Mouse (Mus musculus): ENCODE results near the gene Tle6. TPM values are rescaled to one million over a fixed set of nuclear protein-coding genes. Genes with fewer than 3 reads are reported as not detected.
A peak's percentile ranks its signal among the peaks of the same experiment; 100 is the strongest.

The Tle6 gene
- polyA plus RNA-seq, 1 experiment from 2014 or later = 3.2 TPM

GRCm38 (mm10) chr10:81605974-81606751 is 5.3 kb upstream of the Tle6 start, which contains the start of gene BC025920:
BC025920 (plus strand) TSS chr10:81606270.
- Histone ChIP-seq H3K27ac (replicated peaks; ENCODE audit: low read depth, low read length) (peak within 1 kb of the TSS; percentile 92), H3K4me3 (replicated peaks; ENCODE audit: low read depth, low read length) (peak within 1 kb of the TSS; percentile 49), H3K27me3 (ENCODE audit: control insufficient read depth, insufficient read depth, low read length) (peaks cover 6% of the 10 kb centered on the region; the same call in 1 of the 2 replicates), H3K4me2 (ENCODE audit: low read length) (peak within 1 kb of the TSS; percentile 85), H3K9ac (replicated peaks; ENCODE audit: low read length) (peak within 1 kb of the TSS; percentile 54), H3K36me3 (ENCODE audit: control insufficient read depth, insufficient read depth, low read length) (no peaks in the 10 kb centered on the region), H3K9me3 (ENCODE audit: control insufficient read depth, low read length) (no peaks in the 10 kb centered on the region), H3K4me1 (ENCODE audit: control insufficient read depth, insufficient read depth, low read length) (peaks cover 23% of the 10 kb centered on the region)
- DNase-seq (peak; percentile 97), ATAC-seq (ENCODE audit: low FRiP score, low TSS enrichment) (peak; percentile 89)
- under 1% methylated on average over 39 of the region's 39 CpGs for WGBS

- Histone ChIP-seq H3K36me3 (ENCODE audit: control insufficient read depth, insufficient read depth, low read length) (no peaks in the 10 kb centered on the region), H3K27ac (replicated peaks; ENCODE audit: low read depth, low read length) (peak overlapping the region; percentile 92), H3K4me3 (replicated peaks; ENCODE audit: low read depth, low read length) (peak overlapping the region; percentile 49), H3K4me2 (ENCODE audit: low read length) (peak overlapping the region; percentile 71), H3K9me3 (ENCODE audit: control insufficient read depth, low read length) (no peaks in the 10 kb centered on the region), H3K4me1 (ENCODE audit: control insufficient read depth, insufficient read depth, low read length) (peaks cover 27% of the 10 kb centered on the region), H3K27me3 (ENCODE audit: control insufficient read depth, insufficient read depth, low read length) (peaks cover 6% of the 10 kb centered on the region; the same call in 1 of the 2 replicates), H3K9ac (replicated peaks; ENCODE audit: low read length) (peak overlapping the region; percentile 53)
- peak; percentile 4; the same call in 1 of the 2 replicates for ATAC-seq (ENCODE audit: low FRiP score, low TSS enrichment)
- WGBS = 3% methylated on average over 14 of the region's 14 CpGs
- no peak for DNase-seq
Observed at GRCm38 (mm10) chr10:81605666-81605973, 4.7 kb upstream of the Tle6 start.

DNA sequence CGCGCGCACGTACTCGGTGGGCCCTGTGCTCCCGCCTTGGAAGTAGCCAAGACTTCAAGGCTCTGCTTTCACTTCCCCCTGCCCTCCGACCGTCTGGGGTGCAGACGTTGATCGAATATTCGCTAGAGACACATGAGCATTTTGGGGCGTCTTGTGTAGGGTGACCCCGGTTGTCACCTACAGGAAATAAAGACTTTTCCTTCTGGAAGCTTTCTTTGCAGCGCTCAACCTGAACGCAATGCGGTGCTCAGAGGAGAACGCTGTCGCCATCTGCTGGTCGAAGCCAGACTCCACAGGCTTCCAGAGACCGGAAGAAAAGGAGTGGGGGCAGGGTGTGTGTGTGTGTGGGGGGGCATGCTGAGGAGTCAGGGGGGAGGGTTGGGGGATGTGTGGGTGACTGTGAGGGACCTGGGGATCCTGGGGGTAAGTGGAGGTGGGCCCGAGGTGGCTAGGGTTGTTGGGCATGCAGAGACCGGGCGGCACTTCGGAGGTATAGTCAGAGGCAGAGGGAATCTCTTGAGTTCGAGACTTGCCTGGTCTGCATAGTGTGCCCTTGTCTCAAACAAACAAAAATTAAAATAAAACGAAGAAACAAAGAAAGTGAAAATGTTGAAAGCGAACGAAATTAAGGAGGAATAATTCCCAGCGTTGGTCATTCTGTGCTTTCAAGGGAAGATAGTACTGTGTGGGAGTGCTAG is 4.2 kb upstream of the Tle6 start:
- Histone ChIP-seq H3K27ac (replicated peaks; ENCODE audit: low read depth, low read length) (peak overlapping the region; percentile 92), H3K36me3 (ENCODE audit: control insufficient read depth, insufficient read depth, low read length) (no peaks in the 10 kb centered on the region), H3K4me3 (replicated peaks; ENCODE audit: low read depth, low read length) (peak overlapping the region; percentile 49), H3K27me3 (ENCODE audit: control insufficient read depth, insufficient read depth, low read length) (peaks cover 6% of the 10 kb centered on the region; the same call in 1 of the 2 replicates), H3K4me2 (ENCODE audit: low read length) (peak overlapping the region; percentile 71), H3K9me3 (ENCODE audit: control insufficient read depth, low read length) (no peaks in the 10 kb centered on the region), H3K4me1 (ENCODE audit: control insufficient read depth, insufficient read depth, low read length) (peaks cover 28% of the 10 kb centered on the region), H3K9ac (replicated peaks; ENCODE audit: low read length) (peak overlapping the region; percentile 53)
- peak; percentile 19 for ATAC-seq (ENCODE audit: low FRiP score, low TSS enrichment)
- 20% methylated on average over 29 of the region's 29 CpGs for WGBS
- peak; percentile 96 for DNase-seq

- no peak overlapping the region for H3K9ac ChIP-seq (replicated peaks; ENCODE audit: low read length)
- no peak overlapping the region for H3K27ac ChIP-seq (replicated peaks; ENCODE audit: low read depth, low read length)
- H3K4me3 ChIP-seq (replicated peaks; ENCODE audit: low read depth, low read length) = no peak overlapping the region
- no peaks in the 10 kb centered on the region for H3K9me3 ChIP-seq (ENCODE audit: control insufficient read depth, low read length)
- no peak for ATAC-seq (ENCODE audit: low FRiP score, low TSS enrichment)
- peaks cover 6% of the 10 kb centered on the region; the same call in 1 of the 2 replicates for H3K27me3 ChIP-seq (ENCODE audit: control insufficient read depth, insufficient read depth, low read length)
- H3K36me3 ChIP-seq (ENCODE audit: control insufficient read depth, insufficient read depth, low read length) = no peaks in the 10 kb centered on the region
- peaks cover 28% of the 10 kb centered on the region for H3K4me1 ChIP-seq (ENCODE audit: control insufficient read depth, insufficient read depth, low read length)
- no peak for DNase-seq
- H3K4me2 ChIP-seq (ENCODE audit: low read length) = peak overlapping the region; percentile 71
- 78% methylated on average over 12 of the region's 12 CpGs for WGBS
Observed at GRCm38 (mm10) chr10:81604019-81604967, 3.4 kb upstream of the Tle6 start.

DNA sequence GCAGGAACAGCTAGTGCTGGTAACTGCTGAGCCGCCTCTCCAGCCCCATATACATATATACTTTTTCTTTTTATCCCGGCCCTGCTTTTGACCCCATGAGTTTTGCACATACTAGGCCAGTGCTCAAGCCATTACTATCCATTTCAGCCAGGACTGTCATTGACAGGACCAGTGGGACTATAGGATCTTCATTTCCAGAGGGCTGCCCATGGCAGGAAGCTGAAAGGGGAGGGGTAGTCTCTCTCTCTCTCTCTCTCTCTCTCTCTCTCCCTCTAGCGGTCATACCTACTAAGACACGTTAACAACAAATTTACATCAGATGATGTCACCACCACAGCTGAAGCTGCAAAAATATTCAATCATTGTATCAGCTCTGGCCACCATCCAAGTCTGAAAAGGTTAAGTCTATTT is 1.9 kb upstream of the Tle6 start:
- no peaks in the 10 kb centered on the region for H3K36me3 ChIP-seq (ENCODE audit: control insufficient read depth, insufficient read depth, low read length)
- no peak overlapping the region for H3K4me2 ChIP-seq (ENCODE audit: low read length)
- ATAC-seq (ENCODE audit: low FRiP score, low TSS enrichment) (no peak), DNase-seq (peak; percentile 83)
- peaks cover 6% of the 10 kb centered on the region; the same call in 1 of the 2 replicates for H3K27me3 ChIP-seq (ENCODE audit: control insufficient read depth, insufficient read depth, low read length)
- H3K9ac ChIP-seq (replicated peaks; ENCODE audit: low read length) = no peak overlapping the region
- H3K27ac ChIP-seq (replicated peaks; ENCODE audit: low read depth, low read length) = 0 out of 2 replicates have a peak overlapping the region, but pooled peaks have one; percentile 6
- H3K4me3 ChIP-seq (replicated peaks; ENCODE audit: low read depth, low read length) = no peak overlapping the region
- no peaks in the 10 kb centered on the region for H3K9me3 ChIP-seq (ENCODE audit: control insufficient read depth, low read length)
- H3K4me1 ChIP-seq (ENCODE audit: control insufficient read depth, insufficient read depth, low read length) = peaks cover 28% of the 10 kb centered on the region
- 21% methylated on average over 4 of the region's 4 CpGs for WGBS

DNA sequence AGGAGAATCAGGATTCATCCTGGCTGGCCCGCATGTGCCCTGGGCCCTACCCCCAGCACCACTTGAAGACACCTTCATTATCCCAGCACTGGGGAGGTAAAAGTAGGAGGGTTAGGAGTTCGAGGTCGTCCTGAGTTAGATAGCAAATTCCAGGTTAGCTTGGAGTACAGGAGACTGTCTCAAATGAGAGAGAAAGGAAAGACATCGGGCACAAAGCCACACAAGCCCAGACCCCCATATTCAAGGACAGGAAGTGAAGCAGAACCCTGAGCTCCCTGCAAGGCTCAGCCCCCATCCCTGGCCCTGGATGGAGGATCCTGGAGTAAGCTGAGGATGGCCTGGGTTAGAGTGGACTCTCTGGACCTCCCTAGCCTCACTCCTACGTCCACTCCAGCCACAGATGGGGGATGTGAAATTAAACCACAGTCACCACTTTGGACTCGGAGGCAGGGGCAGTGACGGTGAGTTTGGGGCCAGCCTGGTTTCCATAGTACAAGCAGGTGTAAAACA is 578 bp upstream of the Tle6 start:
- no peak for DNase-seq
- Histone ChIP-seq H3K36me3 (ENCODE audit: control insufficient read depth, insufficient read depth, low read length) (no peaks in the 10 kb centered on the region), H3K9ac (replicated peaks; ENCODE audit: low read length) (no peak overlapping the region), H3K4me2 (ENCODE audit: low read length) (peak overlapping the region; percentile 54), H3K27me3 (ENCODE audit: control insufficient read depth, insufficient read depth, low read length) (peaks cover 10% of the 10 kb centered on the region; the same call in 1 of the 2 replicates), H3K27ac (replicated peaks; ENCODE audit: low read depth, low read length) (no peak overlapping the region), H3K4me1 (ENCODE audit: control insufficient read depth, insufficient read depth, low read length) (peaks cover 33% of the 10 kb centered on the region), H3K4me3 (replicated peaks; ENCODE audit: low read depth, low read length) (no peak overlapping the region), H3K9me3 (ENCODE audit: control insufficient read depth, low read length) (no peaks in the 10 kb centered on the region)
- no peak for ATAC-seq (ENCODE audit: low FRiP score, low TSS enrichment)
- 12% methylated on average over 7 of the region's 7 CpGs for WGBS

DNA sequence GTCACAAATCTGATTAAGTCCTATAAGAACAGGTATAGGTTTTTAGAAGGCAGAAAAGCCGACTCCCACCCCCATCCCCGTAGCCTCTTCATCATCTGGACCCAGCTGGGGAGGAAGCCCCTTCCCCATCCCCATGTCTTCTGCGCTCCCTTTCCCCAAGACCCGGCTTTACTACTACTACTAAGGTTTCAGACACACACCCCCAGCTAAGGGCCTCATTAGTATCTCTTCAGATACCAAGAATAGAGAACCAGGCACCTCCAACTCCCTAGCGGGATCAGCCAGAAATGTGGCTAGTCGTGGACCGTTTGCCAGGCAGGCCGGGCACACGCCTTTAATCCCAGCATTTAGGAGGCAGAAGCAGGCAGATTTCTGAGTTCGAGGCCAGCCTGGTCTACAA is 777 bp downstream of the Tle6 start:
- peaks cover 14% of the 10 kb centered on the region; the same call in 1 of the 2 replicates for H3K27me3 ChIP-seq (ENCODE audit: control insufficient read depth, insufficient read depth, low read length)

DNA sequence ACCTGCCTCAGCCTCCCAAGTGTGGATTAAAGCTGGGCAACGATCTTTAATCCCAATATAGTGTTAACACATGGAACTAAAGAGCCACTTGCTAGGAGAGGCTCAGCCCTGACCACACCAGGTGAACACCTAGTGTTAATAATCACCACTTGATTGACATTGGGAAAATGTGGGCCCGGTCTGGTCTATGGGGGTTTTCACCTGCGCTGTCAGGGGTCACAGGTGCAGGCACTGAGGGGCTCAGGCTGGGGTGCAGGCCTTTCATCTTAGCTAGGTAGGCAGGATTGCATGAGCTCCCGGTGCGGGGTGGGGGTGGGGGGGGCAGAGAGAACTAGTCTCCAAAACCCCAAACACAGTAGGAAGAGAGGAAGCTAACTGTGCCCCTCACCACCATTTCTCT is 1.2 kb downstream of the Tle6 start:
- Histone ChIP-seq H3K4me1 (ENCODE audit: control insufficient read depth, insufficient read depth, low read length) (peaks cover 39% of the 10 kb centered on the region), H3K4me2 (ENCODE audit: low read length) (no peak overlapping the region), H3K36me3 (ENCODE audit: control insufficient read depth, insufficient read depth, low read length) (no peaks in the 10 kb centered on the region), H3K9me3 (ENCODE audit: control insufficient read depth, low read length) (no peaks in the 10 kb centered on the region), H3K27ac (replicated peaks; ENCODE audit: low read depth, low read length) (no peak overlapping the region), H3K4me3 (replicated peaks; ENCODE audit: low read depth, low read length) (no peak overlapping the region), H3K9ac (replicated peaks; ENCODE audit: low read length) (no peak overlapping the region), H3K27me3 (ENCODE audit: control insufficient read depth, insufficient read depth, low read length) (peaks cover 17% of the 10 kb centered on the region; the same call in 1 of the 2 replicates)
- no peak for DNase-seq
- WGBS = 79% methylated on average over 5 of the region's 5 CpGs
- ATAC-seq (ENCODE audit: low FRiP score, low TSS enrichment) = no peak

More for the DNA sequence above, 777 bp downstream of the Tle6 start:
- Histone ChIP-seq H3K4me3 (replicated peaks; ENCODE audit: low read depth, low read length) (no peak overlapping the region), H3K36me3 (ENCODE audit: control insufficient read depth, insufficient read depth, low read length) (no peaks in the 10 kb centered on the region), H3K9ac (replicated peaks; ENCODE audit: low read length) (no peak overlapping the region), H3K27ac (replicated peaks; ENCODE audit: low read depth, low read length) (no peak overlapping the region), H3K9me3 (ENCODE audit: control insufficient read depth, low read length) (no peaks in the 10 kb centered on the region), H3K4me1 (ENCODE audit: control insufficient read depth, insufficient read depth, low read length) (peaks cover 39% of the 10 kb centered on the region), H3K4me2 (ENCODE audit: low read length) (no peak overlapping the region)
- DNase-seq (no peak), ATAC-seq (ENCODE audit: low FRiP score, low TSS enrichment) (no peak)
- WGBS = 52% methylated on average over 10 of the region's 10 CpGs

All from midbrain, embryonic 14.5 days (tissue).